Mouse (Mus musculus): ENCODE results near the gene Tmprss12. TPM values are rescaled to one million over a fixed set of nuclear protein-coding genes. Genes with fewer than 3 reads are reported as not detected.
"Not testable (repeated sequence)": the region's sequence is repeated elsewhere in the genome, so short reads cannot be mapped to it uniquely, and the experiment has no call there.

Tmprss12 gene
- polyA plus RNA-seq, 1 experiment from 2014 or later = not detected

DNA sequence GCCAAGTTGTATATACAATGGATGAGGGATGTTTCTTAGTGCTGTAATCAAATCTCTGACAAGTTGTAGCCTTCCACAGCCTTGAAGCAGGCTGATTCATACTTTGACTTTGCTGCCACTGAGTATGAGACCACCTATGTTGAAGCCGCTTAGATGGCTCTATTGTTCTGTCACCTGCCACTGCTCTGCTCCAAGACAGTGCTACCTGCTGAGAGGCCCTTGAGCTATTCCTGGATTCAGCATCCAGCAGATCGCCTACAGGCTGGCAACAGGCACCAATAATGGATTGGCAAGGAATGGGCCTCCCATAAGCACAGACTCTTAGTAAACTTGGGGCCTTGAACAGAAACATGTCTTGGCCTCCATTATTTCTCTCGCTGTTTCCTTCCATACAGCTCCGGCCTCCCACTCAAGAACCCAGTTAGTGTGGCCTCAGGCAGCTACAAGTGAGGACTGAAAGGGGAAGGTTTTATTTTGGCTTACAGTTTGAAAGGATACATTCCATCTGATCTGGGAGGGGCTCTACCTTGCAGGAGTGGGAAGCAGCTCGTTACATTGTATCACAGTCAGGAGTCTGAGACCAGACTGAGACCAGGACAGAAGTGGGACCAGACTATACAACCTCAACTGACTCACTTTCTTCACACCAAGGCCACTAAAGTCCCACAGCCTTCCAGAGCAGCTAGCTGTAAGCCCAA is 34.0 kb downstream of the Tmprss12 start:
- no peaks in the 10 kb centered on the region for H3K4me1 ChIP-seq (replicated peaks)
- H3K9me3 ChIP-seq = no peaks in the 10 kb centered on the region
- no peak for ATAC-seq (ENCODE audit: low read depth)
- no peak overlapping the region for H3K9ac ChIP-seq
- no peak overlapping the region for H3K4me2 ChIP-seq
- H3K27me3 ChIP-seq = no peaks in the 10 kb centered on the region
- H3K36me3 ChIP-seq = peaks cover 12% of the 10 kb centered on the region
- WGBS = 91% methylated on average over 5 of the region's 5 CpGs
- H3K4me3 ChIP-seq = no peak overlapping the region
- no peak overlapping the region for H3K27ac ChIP-seq (replicated peaks)

DNA sequence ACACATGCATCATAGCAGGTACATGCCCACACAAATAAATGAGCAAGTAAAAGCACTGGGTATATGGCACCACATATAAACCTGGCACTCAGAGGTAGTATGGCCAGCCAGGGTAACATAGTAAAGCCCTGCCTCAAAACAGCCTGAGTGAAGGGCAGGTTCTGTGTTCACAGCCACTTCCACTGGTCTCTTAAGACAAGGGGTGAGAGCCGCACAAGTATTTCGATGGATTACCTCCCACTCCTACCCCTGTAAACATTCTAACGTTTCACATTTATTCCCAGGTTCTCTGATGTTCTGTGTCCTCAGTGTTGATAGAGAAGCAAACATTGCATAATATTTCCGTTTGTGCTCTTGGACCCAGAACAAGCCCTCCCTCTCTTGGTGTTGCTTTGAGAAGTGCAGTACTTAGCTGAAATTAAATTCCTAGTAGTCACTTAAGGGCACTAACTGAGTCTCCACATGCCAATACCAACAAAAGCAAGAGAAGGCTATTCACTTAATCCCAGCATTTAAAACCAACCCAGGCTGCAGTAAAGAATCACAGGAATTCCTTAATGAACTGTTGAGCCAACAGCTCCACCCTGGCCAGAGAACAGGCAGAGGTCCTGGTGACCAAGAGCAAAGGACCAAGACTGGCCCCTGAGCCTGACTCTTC is 37.5 kb downstream of the Tmprss12 start:
- ATAC-seq (ENCODE audit: low read depth); H3K4me3 ChIP-seq; H3K27me3 ChIP-seq; H3K9ac ChIP-seq; H3K9me3 ChIP-seq; H3K4me1 ChIP-seq (replicated peaks); H3K4me2 ChIP-seq; H3K27ac ChIP-seq (replicated peaks): not testable (repeated sequence)
- H3K36me3 ChIP-seq = peaks cover 12% of the 10 kb centered on the region
- 83% methylated on average over 4 of the region's 4 CpGs for WGBS

DNA sequence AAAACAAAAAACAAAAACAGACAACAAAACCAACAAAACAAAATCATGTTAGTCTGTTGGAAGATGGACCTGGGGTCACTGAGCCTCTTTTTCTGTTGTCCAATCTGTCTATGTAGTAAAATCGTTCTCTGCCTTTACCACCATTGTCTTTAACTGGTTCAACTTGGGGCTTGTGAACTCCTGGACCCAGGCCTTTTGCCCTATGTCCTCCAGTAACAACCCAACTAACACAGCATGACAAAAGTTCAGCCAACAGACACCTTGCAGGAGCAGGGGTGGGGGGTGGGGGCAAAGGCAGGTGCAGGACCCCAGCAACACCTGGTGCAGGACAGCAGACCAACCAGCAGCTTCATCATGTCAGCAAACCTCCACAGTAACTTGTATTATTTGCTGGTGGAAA is 39.2 kb downstream of the Tmprss12 start:
- 0 out of 2 replicates have a peak, but pooled peaks cover under 1% of the 10 kb centered on the region for H3K36me3 ChIP-seq
- no peaks in the 10 kb centered on the region for H3K4me1 ChIP-seq (replicated peaks)
- no peak overlapping the region for H3K27ac ChIP-seq (replicated peaks)
- H3K27me3 ChIP-seq = no peaks in the 10 kb centered on the region
- no peak overlapping the region for H3K4me3 ChIP-seq
- ATAC-seq (ENCODE audit: low read depth) = no peak
- no peak overlapping the region for H3K9ac ChIP-seq
- 88% methylated on average over 1 of the region's 1 CpGs for WGBS
- no peak overlapping the region for H3K4me2 ChIP-seq
- H3K9me3 ChIP-seq = no peaks in the 10 kb centered on the region

DNA sequence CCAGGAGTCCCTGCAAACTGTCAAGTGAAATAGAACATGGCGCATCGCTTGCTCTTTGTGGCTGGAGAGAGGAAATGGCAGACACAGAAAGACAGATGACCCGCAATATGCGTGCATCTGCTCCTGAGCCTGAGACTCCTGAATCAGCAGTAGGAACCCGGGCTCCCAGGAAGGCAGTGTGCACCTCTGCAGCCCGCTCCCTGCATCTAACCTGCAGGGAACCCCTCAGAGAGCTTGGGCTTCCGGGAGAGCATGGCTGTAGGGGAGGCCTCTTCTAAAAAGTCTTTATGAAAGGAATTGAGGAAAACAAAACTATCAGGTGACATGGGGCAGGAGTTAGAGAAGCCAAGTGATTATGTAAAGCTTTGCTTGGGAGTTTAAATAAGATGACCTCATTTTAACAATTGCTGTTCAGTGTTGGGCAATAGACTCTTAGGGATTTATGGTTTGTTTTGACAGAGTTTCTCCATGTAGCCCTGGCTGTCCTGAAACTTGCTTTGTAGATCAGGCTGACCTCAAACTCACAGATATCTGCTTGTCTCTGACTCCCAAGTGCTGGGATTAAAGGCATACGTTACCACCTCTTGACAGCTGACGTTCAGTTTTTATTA is 39.8 kb downstream of the Tmprss12 start:
- H3K4me2 ChIP-seq = no peak overlapping the region
- H3K27ac ChIP-seq (replicated peaks) = no peak overlapping the region
- H3K4me3 ChIP-seq = no peak overlapping the region
- ATAC-seq (ENCODE audit: low read depth) = no peak
- H3K4me1 ChIP-seq (replicated peaks) = no peaks in the 10 kb centered on the region
- H3K9ac ChIP-seq = no peak overlapping the region
- no peaks in the 10 kb centered on the region for H3K36me3 ChIP-seq
- H3K9me3 ChIP-seq = no peaks in the 10 kb centered on the region
- 73% methylated on average over 9 of the region's 9 CpGs for WGBS
- no peaks in the 10 kb centered on the region for H3K27me3 ChIP-seq

DNA sequence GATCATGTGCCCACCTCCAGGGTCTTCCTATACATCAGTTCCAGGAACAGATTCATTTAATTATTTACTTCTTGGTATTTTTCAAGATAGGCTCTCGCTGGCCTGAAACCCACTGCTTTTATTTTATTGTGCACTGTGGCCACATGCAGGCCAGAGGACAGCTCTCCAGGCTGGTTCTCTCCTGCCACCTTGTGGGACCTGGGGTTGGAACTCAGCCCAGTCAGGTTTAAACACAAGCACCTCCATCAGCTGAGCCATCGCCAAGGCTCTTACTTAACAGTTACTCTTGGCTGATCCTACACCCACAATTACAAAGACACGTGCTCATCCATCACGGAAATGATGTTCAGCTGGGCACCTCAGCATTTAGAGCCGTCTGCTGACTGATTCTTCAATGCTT is 40.5 kb downstream of the Tmprss12 start:
- no peak overlapping the region for H3K27ac ChIP-seq (replicated peaks)
- ATAC-seq (ENCODE audit: low read depth) = no peak
- H3K36me3 ChIP-seq = no peaks in the 10 kb centered on the region
- H3K27me3 ChIP-seq = no peaks in the 10 kb centered on the region
- H3K4me1 ChIP-seq (replicated peaks) = no peaks in the 10 kb centered on the region
- WGBS = 48% methylated on average over 5 of the region's 5 CpGs
- H3K9ac ChIP-seq = no peak overlapping the region
- H3K9me3 ChIP-seq = no peaks in the 10 kb centered on the region
- H3K4me3 ChIP-seq = no peak overlapping the region
- H3K4me2 ChIP-seq = no peak overlapping the region

DNA sequence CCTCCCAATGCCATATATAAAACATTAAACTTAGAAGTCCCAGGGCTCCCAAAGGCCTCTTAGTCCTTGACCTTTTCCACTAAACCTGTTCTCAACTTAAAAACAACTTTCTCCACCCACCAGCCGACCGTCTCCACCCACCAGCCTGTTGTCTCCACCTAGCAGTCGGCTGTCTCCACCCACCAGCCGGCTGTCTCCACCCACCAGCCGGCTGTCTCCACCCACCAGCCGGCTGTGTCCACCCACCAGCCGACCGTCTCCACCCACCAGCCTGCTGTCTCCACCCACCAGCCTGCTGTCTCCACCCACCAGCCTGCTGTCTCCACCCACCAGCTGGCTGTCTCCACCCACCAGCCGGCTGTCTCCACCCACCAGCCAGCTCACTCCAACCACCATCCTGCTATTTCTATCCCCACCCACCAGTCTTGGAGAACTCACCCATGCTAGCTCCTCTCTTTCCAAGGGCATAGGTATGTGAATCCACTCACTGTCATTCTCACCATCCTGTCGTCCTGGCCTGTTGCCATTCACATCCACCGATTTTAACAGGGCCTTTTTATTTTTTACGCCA is 43.5 kb downstream of the Tmprss12 start:
- Histone ChIP-seq H3K4me2 (no peak overlapping the region), H3K4me1 (replicated peaks) (no peaks in the 10 kb centered on the region), H3K36me3 (no peaks in the 10 kb centered on the region), H3K9me3 (no peaks in the 10 kb centered on the region), H3K9ac (no peak overlapping the region), H3K27me3 (no peaks in the 10 kb centered on the region), H3K27ac (replicated peaks) (no peak overlapping the region), H3K4me3 (no peak overlapping the region)
- whole genome bisulfite sequencing = 71% methylated on average over 12 of the region's 12 CpGs
- ATAC-seq (ENCODE audit: low read depth) = no peak

DNA sequence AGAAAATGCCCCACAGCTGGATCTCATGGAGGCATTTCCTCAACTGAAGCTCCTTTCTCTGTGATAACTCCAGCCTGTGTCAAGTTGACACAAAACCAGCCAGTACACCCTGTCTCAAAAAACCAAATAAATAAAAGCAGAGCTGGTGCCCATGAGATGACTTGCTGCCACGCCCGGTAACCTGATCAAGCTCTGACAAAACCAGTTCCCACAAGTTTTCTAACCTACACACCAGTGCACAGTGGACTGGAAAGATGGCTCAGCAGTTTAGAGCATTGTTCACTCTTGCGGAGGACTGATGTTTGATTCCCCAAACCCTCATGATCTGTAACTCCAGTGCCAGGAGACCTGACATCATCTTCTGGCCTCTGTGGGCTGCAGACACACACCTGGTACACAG is 44.6 kb downstream of the Tmprss12 start:
- Histone ChIP-seq H3K27me3 (no peaks in the 10 kb centered on the region), H3K9ac (no peak overlapping the region), H3K27ac (replicated peaks) (no peak overlapping the region), H3K9me3 (no peaks in the 10 kb centered on the region), H3K36me3 (no peaks in the 10 kb centered on the region), H3K4me2 (no peak overlapping the region), H3K4me3 (no peak overlapping the region), H3K4me1 (replicated peaks) (peaks cover under 1% of the 10 kb centered on the region; the same call in 1 of the 2 replicates)
- ATAC-seq (ENCODE audit: low read depth) = no peak
- WGBS = 92% methylated on average over 3 of the region's 3 CpGs

DNA sequence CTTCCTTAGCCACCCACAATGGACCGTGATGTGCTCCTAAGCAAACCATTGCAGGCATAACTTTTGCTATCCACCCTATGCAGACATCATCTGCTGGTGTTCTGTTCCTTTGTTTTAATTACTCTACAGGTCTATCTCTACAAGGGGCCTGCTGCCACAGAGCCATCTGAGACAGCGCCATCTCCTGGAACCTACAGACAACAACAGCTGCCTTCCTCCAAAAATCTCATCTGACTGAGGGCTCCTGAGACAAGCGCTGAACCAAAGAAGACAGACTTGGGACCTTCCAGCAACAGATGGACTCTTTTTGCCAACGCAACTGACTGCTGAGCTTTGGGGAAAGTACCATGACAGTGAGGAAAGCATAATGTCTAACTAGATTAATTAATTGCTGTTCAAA is 47.5 kb downstream of the Tmprss12 start:
- WGBS = 66% methylated on average over 4 of the region's 4 CpGs
- not testable (repeated sequence) for H3K4me3 ChIP-seq

DNA sequence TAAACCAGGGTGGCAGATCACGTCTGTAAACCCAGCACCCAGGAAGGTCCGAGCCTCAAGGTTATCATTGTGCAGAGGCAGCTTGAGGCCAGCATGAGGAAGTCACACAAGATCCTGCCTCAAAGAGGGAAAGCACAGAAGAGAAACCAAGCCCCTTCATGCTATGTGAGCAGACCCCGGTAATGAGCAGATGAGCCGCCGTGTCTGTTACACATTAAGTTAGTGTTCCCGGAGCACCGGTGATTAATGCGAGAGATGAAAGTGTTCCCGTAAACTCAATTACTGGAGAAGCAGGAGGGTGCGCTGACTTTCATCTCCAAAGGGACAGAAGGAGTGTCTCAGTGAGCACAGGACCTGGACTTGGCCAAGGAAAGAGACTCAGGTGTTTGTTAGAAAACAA is 48.7 kb downstream of the Tmprss12 start:
- not testable (repeated sequence) for H3K4me3 ChIP-seq; H3K4me2 ChIP-seq; H3K27ac ChIP-seq (replicated peaks); H3K4me1 ChIP-seq (replicated peaks); H3K9me3 ChIP-seq; H3K9ac ChIP-seq; H3K27me3 ChIP-seq; H3K36me3 ChIP-seq
- ATAC-seq (ENCODE audit: low read depth) = 0 out of 2 replicates have a peak, but pooled peaks have one; percentile 23
- WGBS = 31% methylated on average over 10 of the region's 10 CpGs

More for the DNA sequence above, 47.5 kb downstream of the Tmprss12 start:
- ATAC-seq (ENCODE audit: low read depth); H3K4me1 ChIP-seq (replicated peaks); H3K9me3 ChIP-seq; H3K9ac ChIP-seq; H3K36me3 ChIP-seq; H3K27ac ChIP-seq (replicated peaks); H3K27me3 ChIP-seq; H3K4me2 ChIP-seq: not testable (repeated sequence)

DNA sequence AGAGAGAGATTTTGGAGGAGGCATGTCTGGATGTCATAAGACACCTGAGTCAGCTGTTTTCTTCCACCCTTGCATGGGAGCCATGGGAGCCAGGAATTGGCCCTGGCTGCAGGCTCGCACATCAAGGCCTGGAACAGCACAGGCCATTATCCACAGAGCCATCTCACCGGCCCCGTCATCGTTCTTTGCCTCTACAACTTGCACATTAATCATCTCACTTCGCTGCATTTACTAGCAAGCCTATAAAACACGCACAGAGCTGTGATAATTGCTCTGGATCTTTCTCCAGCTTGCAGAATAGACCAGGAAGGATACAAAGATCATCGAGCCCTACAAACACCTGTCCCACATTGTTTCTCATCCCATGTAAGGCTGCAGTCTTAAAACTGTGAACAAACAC is 50.1 kb downstream of the Tmprss12 start:
- Histone ChIP-seq H3K9ac (no peak overlapping the region), H3K4me3 (no peak overlapping the region), H3K4me1 (replicated peaks) (peaks cover 8% of the 10 kb centered on the region), H3K9me3 (no peaks in the 10 kb centered on the region), H3K27ac (replicated peaks) (peak overlapping the region; percentile 43), H3K36me3 (no peaks in the 10 kb centered on the region), H3K27me3 (no peaks in the 10 kb centered on the region), H3K4me2 (no peak overlapping the region)
- ATAC-seq (ENCODE audit: low read depth) = no peak
- WGBS = 39% methylated on average over 7 of the region's 7 CpGs

DNA sequence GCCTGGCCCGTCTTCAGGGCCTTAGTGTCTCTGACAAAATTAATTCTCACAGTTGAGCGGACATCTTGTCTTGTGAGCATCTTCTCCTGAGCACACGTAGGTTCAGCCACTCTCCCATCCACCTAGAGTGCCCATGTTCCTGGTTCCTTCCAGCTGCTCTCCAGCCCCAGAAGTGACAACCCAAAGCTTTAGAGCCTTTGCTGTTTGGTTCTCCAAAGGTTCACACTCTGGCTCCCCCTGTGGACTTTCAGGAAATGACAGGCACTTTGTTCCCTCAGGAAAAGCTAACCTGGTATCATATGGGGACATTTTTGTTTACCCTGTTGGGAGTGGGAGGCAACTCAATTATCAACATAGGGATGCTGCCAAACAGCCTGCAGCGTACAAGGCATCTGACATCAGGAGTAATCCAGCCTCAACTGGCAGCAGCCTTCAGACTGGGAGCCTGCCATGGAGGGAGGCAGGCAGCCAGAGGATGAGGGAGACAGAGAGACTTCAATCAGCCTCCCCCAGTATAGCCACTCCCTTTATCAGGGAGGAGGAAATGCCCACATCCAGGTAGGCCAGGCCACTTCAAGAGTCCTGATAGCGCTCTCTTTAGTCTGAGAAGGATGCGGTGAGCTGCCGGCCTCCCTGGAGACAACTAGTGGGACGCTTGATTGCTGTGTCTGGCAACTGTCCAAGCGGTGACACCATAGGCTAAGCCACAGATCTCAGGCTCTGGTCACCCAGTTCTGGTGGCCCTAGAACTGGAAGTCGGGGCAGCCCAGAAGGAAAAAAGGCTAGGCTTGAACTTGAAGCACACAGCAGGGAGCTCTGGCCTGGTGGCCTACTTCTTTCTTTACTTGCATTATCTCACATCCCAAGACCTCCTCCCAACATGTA is 51.7 kb downstream of the Tmprss12 start:
- 58% methylated on average over 3 of the region's 10 CpGs for WGBS
- not testable (repeated sequence) for H3K4me2 ChIP-seq; H3K9ac ChIP-seq; H3K4me1 ChIP-seq (replicated peaks); H3K36me3 ChIP-seq; H3K4me3 ChIP-seq; H3K27ac ChIP-seq (replicated peaks); H3K9me3 ChIP-seq; H3K27me3 ChIP-seq
- ATAC-seq (ENCODE audit: low read depth) = peak; percentile 30; the same call in 1 of the 2 replicates

All from neural tube, embryonic 13.5 days (tissue).